Mouse (Mus musculus) cerebellum, adult 8-10 months (tissue): ENCODE results near the gene Cdc26.

Experiments used
- DNase-seq: peaks from one replicate; pipeline ENCODE4 v3.0.0; 2022

The Cdc26 gene

GRCm38 (mm10) chr4:62397616-62398365 lies 10.7 kb downstream of the Cdc26 start:
- no peak for DNase-seq

DNA sequence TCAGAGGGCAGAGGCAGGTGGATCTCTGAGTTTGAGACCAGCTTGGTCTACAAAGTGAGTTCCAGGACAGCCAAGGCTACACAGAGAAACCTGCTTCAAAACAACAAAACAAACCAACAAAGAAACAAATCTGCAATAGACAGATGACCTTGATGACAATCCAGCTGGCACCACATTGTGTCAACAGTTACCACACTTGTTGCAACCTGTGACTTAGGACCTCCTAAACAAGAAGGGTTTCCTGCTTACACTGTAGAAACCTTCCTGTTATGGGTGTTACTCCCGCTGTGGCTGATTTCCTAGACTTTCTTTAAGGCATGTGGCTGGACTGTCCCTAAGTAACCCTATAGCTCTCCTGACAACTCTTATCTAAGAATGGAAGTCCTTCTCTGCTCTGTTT lies 12.6 kb downstream of the Cdc26 start:
- DNase-seq: no peak

DNA sequence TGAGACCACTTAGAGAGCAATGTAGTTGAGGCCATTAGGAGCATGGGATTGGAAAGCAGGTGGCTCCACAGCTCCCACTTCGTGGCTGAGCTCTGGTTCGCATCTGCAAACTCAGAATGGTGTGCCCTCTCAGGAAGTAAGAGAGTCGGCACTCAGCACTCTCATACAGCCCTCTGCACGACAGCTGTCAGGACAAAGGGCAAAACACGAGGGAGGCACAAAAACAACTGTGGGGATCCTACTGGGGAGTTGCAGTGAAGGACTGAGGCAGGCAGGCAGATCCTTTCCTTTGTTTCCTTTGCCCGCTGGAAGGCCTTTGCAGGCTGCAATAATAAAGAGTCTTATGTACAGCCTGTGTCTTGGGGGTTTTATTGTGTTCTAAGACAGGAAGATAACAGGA lies 15.0 kb downstream of the Cdc26 start:
- DNase-seq: no peak

DNA sequence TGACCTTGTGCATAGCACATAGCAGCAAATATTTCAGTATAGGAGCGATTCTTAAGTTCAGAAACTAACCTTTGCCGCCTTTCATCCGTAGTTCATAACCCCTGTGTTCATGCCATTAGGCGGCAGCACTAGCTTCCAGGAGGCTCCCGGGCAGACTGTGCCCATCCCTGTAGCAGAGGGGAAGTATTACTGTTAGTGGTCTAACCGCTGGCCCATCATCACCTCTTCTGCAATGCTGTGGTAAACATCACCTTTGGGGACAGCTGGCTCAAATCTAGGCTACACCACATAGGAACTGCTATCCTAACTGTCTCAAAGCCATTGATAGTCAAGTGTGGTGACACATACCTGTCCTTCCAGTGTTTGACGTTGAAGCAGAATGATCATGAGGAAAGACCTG lies 16.6 kb downstream of the Cdc26 start:
- DNase-seq: no peak

GRCm38 (mm10) chr4:62389592-62390512 lies 18.6 kb downstream of the Cdc26 start:
- no peak for DNase-seq

DNA sequence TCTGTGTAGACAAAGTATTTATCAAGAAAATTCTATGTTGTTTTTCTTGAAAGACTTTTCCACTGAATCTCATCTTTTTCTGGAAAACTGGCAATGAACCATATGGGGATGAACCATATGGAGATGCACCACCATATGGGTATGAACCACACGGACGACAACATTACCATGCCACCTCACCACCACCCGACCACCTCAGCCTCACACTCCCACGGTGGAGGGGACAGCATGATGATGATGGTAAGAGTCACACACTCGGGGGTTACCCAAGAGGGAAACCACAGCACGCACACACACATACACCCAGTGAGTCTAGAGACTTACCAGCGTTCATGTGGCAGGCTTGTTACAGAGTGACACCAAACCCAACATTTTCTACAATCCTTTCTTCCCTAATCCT lies 23.0 kb downstream of the Cdc26 start:
- no peak for DNase-seq

- no peak for DNase-seq
Measured at GRCm38 (mm10) chr4:62384159-62384558, 24.3 kb downstream of the Cdc26 start.

- no peak for DNase-seq
Measured at GRCm38 (mm10) chr4:62383752-62384151, 24.7 kb downstream of the Cdc26 start.

DNA sequence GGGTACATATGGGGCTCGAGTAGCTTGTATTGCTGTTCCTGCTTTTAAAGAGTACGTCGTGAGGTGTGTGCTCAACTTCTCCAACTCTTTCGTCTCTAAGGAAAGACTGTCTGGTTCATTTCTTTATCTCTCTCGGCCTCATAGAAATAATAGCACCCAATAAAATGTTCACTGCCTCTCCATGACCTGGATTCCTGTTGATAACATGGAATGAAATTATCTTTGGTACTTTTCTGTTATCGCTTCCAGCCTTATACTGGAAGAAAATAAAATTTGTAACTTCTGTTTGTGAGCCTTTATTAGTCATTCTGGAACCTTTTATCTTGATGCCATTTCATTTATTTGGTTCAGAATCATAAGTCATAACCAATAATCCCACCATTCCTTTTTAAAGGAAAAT lies 25.2 kb downstream of the Cdc26 start:
- DNase-seq: no peak

GRCm38 (mm10) chr4:62379724-62380381 lies 28.6 kb downstream of the Cdc26 start:
- DNase-seq: no peak

DNA sequence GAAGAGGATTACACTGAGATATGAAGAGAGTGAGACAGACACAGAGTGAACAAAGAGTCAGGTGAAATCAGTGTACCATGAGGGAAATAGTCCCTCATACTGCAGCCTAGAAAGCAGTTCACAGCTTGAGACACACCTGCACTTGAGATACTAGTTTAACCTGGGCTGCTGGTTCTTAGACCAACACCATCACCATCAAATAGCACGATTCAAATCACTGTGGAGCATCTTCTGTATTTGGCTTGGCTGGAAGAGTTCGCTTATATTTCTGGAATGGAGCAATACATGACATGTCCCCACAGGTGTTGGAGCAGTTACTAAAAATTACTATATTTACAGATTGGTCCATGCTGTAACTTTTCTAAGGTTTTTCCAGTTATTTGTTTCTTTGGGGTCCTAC lies 32.3 kb downstream of the Cdc26 start:
- DNase-seq: no peak

GRCm38 (mm10) chr4:62374342-62374741 lies 34.1 kb downstream of the Cdc26 start:
- DNase-seq: no peak

GRCm38 (mm10) chr4:62373668-62374067 lies 34.8 kb downstream of the Cdc26 start:
- no peak for DNase-seq

- DNase-seq: no peak
Measured at GRCm38 (mm10) chr4:62372818-62373520, 35.5 kb downstream of the Cdc26 start.

- DNase-seq: no peak
Measured at GRCm38 (mm10) chr4:62372410-62372809, 36.0 kb downstream of the Cdc26 start.

DNA sequence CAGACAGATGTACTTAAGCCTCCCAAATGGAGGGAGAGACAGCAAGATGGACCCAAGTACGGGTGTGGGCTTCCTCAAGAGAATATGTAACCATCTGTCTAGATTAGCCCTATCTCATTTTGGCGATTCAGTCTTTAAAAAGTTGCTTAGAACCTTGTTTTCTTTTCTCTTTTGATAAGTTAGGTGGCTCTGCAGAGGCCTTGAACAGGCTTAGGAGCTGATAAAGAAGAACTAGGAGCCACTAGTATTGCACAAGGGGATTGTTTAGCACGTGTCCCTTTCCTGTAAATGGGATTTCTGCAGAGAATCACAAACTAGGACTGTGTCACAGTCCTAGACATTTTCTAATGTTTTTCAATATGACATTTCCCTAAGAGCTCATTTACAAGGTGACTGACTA lies 39.4 kb downstream of the Cdc26 start:
- no peak for DNase-seq

GRCm38 (mm10) chr4:62367586-62367985 lies 40.9 kb downstream of the Cdc26 start:
- DNase-seq: no peak

GRCm38 (mm10) chr4:62366291-62366690 lies 42.2 kb downstream of the Cdc26 start:
- no peak for DNase-seq

DNA sequence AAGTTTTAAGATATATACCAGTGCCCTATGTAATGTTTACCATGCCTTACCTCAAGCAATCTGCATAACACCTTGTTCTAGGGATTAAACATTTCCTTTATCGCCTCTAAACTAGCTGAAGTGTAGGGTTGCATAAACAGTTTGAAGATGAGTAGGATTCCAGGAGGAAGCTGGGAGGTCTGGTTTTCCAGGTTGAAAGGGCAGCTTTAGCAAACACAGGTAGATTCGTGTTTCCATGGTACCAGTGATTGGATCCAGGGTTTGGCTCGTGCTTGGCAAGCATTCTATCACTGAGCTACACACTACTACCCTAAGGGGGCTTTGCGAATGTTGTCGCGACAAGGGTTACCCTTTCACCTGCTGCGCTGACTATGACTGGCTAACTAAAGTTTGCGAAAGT lies 44.1 kb downstream of the Cdc26 start:
- no peak for DNase-seq

DNA sequence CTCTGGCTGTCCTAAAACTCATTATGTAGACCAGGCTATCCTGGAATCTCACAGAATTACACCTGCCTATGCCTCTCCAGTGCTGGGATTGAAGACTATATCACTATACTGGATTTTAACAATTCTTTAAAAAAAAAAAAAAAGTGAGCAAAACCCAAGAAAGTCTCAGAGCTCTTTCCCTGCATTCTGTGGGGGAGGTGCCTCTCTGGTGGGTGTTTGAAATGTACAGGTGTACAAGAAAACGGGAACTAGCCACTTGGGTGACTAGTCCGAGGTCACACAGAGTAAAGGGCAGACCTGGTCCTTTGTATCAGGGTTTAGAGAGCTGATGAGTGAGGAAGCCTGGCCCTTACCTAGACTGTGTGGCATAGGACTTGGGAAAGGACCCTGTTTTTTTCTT lies 46.0 kb downstream of the Cdc26 start:
- DNase-seq: no peak

- DNase-seq: no peak
Measured at GRCm38 (mm10) chr4:62361997-62362396, 46.4 kb downstream of the Cdc26 start.

GRCm38 (mm10) chr4:62361571-62361970 lies 46.9 kb downstream of the Cdc26 start:
- no peak for DNase-seq
